Mouse (Mus musculus): ENCODE results near the gene Adamts8. TPM values are rescaled to one million over a fixed set of nuclear protein-coding genes. Genes with fewer than 3 reads are reported as not detected.

Adamts8 gene
- total and polyA plus RNA-seq, 3 experiments, result not detected

DNA sequence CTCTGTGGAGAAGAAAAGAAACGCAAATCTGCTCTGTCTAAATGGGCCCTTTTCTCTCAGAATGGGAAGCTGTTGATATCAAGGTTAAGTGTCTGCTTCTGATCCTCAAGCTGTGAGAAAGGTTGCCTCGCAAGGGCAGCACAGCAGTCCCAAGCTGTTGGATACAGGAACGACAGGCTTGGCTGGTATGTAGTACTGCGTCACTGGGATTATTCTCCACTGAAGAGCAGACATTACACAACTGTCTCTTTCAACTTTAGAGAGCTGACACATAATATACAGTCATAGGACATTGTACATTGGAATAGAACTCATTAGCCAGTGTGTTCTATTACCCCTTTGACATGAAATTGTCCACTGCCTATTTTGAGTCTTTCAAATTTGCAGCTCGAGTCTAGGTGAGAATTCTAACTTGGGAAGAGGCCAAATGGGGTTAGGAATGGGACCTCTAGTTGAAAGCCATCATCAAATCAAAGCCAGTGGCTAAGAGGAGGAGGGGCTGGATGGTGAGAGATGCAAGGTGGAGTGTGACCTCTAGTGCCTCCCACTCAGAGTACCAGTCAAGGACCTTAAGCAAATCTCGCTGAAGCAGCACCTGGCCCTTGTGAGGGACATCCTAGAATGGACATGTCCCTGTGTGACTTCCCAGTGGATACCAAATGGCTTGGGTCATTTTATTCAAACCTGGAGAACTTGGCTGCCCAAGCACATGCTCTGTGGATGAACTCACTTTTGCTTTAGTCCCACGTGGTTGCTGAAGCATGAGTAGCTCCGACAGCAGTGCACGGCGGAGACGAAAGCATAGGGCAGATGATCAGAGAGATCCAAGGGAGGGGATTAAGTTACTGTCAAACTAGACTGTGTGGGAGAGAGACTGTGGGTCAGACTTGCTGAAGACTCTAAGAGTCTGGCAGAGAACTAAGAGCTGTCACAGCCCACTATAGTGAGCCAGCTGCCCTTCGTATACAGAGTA is 54.5 kb downstream of the Adamts8 start:
- Histone ChIP-seq H3K4me3 (ENCODE audit: control insufficient read depth in 1 of 2, insufficient read depth in 1 of 2, low read depth in 2 of 2, low read length in 2 of 2) (no peak overlapping the region), H3K9me3 (replicated peaks; ENCODE audit: insufficient read depth, low read length) (no peaks in the 10 kb centered on the region), H3K9ac (ENCODE audit: control insufficient read depth, low read depth, low read length, poor library complexity, severe bottlenecking) (no peak overlapping the region), H3K79me2 (ENCODE audit: control insufficient read depth, insufficient read depth, low read length, poor library complexity) (no peaks in the 10 kb centered on the region), H3K36me3 (ENCODE audit: control insufficient read depth in 1 of 2, insufficient read depth in 2 of 2, low read length in 2 of 2) (no peaks in the 10 kb centered on the region), H3K27me3 (ENCODE audit: control insufficient read depth in 1 of 2, insufficient read depth in 2 of 2, low read length in 2 of 2) (peaks cover 0 to 2% of the 10 kb centered on the region in 2 experiments; a peak in 3 of 4 replicates), H3K4me1 (ENCODE audit: control insufficient read depth in 1 of 2, insufficient read depth in 2 of 2, low read length in 2 of 2) (no peaks in the 10 kb centered on the region), H3K27ac (ENCODE audit: control insufficient read depth, low read depth, low read length) (no peak overlapping the region)
- DNase-seq (ENCODE audit: low read depth, low spot score), result no peak
- TF ChIP-seq SMC3 (IDR thresholded peaks at IDR 0.05; ENCODE audit: low read depth, low read length) (no peak), TAL1 (IDR thresholded peaks at IDR 0.05; ENCODE audit: low read length) (no peak), MAX (IDR thresholded peaks at IDR 0.05; ENCODE audit: low read length) (no peak)

DNA sequence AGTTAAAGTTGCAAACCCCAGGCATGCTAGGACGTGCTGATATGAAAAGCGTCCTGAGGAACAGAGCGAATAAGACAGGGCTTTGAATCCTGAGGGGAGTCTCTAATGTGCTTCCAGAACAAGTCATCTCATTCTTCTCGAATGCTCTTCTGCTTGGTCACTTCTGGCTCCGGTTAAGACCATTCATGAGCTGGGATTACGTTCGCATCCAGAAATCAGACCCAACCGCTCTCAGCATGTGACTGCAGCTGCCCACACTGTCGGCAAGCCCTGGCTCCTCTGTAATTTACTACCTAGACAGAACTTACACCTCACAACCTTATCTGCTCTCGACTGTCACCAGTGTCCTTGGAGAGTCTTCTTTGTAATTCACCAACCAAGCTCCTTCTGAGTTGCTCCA is 58.3 kb downstream of the Adamts8 start:
- Histone ChIP-seq H3K36me3 (ENCODE audit: control insufficient read depth in 1 of 2, insufficient read depth in 2 of 2, low read length in 2 of 2) (no peaks in the 10 kb centered on the region), H3K4me3 (ENCODE audit: control insufficient read depth in 1 of 2, insufficient read depth in 1 of 2, low read depth in 2 of 2, low read length in 2 of 2) (no peak overlapping the region), H3K27me3 (ENCODE audit: control insufficient read depth in 1 of 2, insufficient read depth in 2 of 2, low read length in 2 of 2) (no peaks in the 10 kb centered on the region; a peak in 1 of 4 replicates), H3K9me3 (replicated peaks; ENCODE audit: insufficient read depth, low read length) (no peaks in the 10 kb centered on the region), H3K4me1 (ENCODE audit: control insufficient read depth in 1 of 2, insufficient read depth in 2 of 2, low read length in 2 of 2) (no peaks in the 10 kb centered on the region), H3K9ac (ENCODE audit: control insufficient read depth, low read depth, low read length, poor library complexity, severe bottlenecking) (no peak overlapping the region), H3K79me2 (ENCODE audit: control insufficient read depth, insufficient read depth, low read length, poor library complexity) (no peaks in the 10 kb centered on the region), H3K27ac (ENCODE audit: control insufficient read depth, low read depth, low read length) (no peak overlapping the region)
- TF ChIP-seq SIN3A (IDR thresholded peaks at IDR 0.05; ENCODE audit: low read length) (no peak), ZC3H11A (IDR thresholded peaks at IDR 0.05; ENCODE audit: low read depth, low read length) (no peak), NRF1 (IDR thresholded peaks at IDR 0.05; ENCODE audit: insufficient read depth, low read depth, low read length, poor library complexity, severe bottlenecking) (no peak), GABPA (IDR thresholded peaks at IDR 0.05; ENCODE audit: low read depth, low read length) (no peak), GATA1 (IDR thresholded peaks at IDR 0.05; ENCODE audit: low read depth, low read length) (no peak), POLR2AphosphoS5 (IDR thresholded peaks at IDR 0.05; ENCODE audit: borderline replicate concordance, low read depth, low read length) (no peak), USF2 (IDR thresholded peaks at IDR 0.05; ENCODE audit: borderline replicate concordance in 1 of 2, insufficient read depth in 1 of 2, low read depth in 1 of 2, low read length in 2 of 2) (no peak), RCOR1 (IDR thresholded peaks at IDR 0.05; ENCODE audit: low read depth, low read length) (no peak), HCFC1 (IDR thresholded peaks at IDR 0.05; ENCODE audit: low read depth, low read length) (no peak), MAZ (IDR thresholded peaks at IDR 0.05; ENCODE audit: low read depth, low read length) (no peak), ZNF384 (IDR thresholded peaks at IDR 0.05; ENCODE audit: low read depth, low read length) (no peak), TAL1 (IDR thresholded peaks at IDR 0.05; ENCODE audit: low read length) (no peak)
- no peak for DNase-seq (ENCODE audit: low read depth, low spot score)
